Mouse (Mus musculus): Measurements from ENCODE around the gene Hist1h1d.
"Not testable (repeated sequence)": the region's sequence is repeated elsewhere in the genome, so short reads cannot be mapped to it uniquely, and the experiment has no call there.

Hist1h1d gene

GRCm38 (mm10) chr13:23546694-23547093 is 6.4 kb upstream of the Hist1h1d start:
- no peak for DNase-seq (ENCODE audit: low read depth, low spot score)

- no peak for DNase-seq (ENCODE audit: low read depth, low spot score)
These were observed 2.3 kb upstream of the Hist1h1d start for GRCm38 (mm10) chr13:23550761-23551145.

DNA sequence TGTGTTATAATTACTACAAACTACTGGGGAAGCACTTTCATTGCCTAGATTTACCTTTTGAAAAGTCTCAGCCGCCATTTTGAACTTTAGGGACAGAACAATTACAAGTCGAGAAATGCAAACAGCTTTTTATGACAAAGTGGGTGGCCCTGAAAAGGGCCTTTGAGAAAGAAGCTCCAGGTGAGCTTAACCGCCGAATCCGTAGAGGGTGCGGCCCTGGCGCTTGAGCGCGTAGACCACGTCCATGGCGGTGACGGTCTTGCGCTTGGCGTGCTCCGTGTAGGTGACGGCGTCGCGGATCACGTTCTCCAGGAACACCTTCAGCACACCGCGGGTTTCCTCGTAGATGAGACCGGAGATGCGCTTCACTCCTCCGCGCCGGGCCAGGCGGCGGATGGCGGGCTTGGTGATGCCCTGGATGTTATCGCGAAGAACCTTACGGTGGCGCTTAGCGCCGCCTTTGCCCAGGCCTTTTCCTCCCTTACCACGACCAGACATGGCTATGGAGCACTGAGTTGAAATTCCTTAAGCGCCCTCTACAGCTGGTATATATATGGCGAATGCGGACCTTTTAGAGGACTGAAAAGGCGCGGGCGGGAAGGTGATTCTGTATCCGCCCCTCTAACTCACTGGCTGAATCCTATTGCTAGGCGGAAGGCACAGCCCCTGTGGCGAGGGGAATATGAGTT is 1.8 kb upstream of the Hist1h1d start, which contains the start of gene Hist1h4f:
TSS of gene Hist1h4f (minus strand) at position 503 of the 689 bp plus-strand sequence.
- peak; percentile 80 for DNase-seq (ENCODE audit: low read depth, low spot score)

GRCm38 (mm10) chr13:23551931-23552914 is 839 bp upstream of the Hist1h1d start:
- no peak for DNase-seq (ENCODE audit: low read depth, low spot score)

GRCm38 (mm10) chr13:23554393-23554792 is 1.3 kb downstream of the Hist1h1d start:
- no peak for DNase-seq (ENCODE audit: low read depth, low spot score)

- DNase-seq (ENCODE audit: low read depth, low spot score), result peak; percentile 73
These were observed 2.1 kb downstream of the Hist1h1d start for GRCm38 (mm10) chr13:23554925-23555838.

DNA sequence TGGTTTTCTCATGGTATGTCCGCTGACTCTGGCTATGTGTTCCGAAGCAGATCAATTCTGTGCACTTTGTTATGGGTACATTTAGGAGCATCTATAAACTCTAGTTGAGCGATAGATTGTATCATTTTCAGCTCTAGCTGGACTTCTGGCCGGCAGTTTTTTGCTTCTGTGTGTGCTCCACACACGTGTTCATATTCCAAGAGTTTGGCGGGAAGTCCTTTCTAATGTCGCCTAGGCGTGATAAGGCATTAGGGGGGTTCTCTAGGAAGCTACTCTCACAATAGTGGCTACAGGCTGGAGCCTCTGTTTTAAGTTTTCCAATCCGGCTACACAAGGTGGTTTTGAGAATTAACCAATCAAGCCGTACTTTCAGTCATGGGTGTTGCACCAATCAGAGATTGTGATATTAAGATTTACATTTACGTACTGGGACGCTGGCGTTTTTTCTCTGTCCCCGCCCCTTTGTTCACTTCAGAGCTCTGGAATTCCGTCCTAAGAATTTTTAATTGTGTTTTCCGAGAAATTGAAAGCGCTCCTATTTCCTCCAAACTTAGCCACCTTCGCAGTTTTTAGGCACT is 2.9 kb downstream of the Hist1h1d start:
- DNase-seq (ENCODE audit: low read depth, low spot score), result peak; percentile 87

- no peak for DNase-seq (ENCODE audit: low read depth, low spot score)
These were observed 3.8 kb downstream of the Hist1h1d start for GRCm38 (mm10) chr13:23556906-23557305.

- DNase-seq (ENCODE audit: low read depth, low spot score), result not testable (repeated sequence)
These were observed 7.6 kb downstream of the Hist1h1d start for GRCm38 (mm10) chr13:23560699-23561098.

GRCm38 (mm10) chr13:23561531-23561882 is 8.4 kb downstream of the Hist1h1d start:
- not testable (repeated sequence) for DNase-seq (ENCODE audit: low read depth, low spot score)

GRCm38 (mm10) chr13:23561883-23562659 is 9.0 kb downstream of the Hist1h1d start, which contains the start of gene Hist1h3e:
Gene Hist1h3e (minus strand): TSS chr13:23562369.
- peak; percentile 98 for DNase-seq (ENCODE audit: low read depth, low spot score)

DNA sequence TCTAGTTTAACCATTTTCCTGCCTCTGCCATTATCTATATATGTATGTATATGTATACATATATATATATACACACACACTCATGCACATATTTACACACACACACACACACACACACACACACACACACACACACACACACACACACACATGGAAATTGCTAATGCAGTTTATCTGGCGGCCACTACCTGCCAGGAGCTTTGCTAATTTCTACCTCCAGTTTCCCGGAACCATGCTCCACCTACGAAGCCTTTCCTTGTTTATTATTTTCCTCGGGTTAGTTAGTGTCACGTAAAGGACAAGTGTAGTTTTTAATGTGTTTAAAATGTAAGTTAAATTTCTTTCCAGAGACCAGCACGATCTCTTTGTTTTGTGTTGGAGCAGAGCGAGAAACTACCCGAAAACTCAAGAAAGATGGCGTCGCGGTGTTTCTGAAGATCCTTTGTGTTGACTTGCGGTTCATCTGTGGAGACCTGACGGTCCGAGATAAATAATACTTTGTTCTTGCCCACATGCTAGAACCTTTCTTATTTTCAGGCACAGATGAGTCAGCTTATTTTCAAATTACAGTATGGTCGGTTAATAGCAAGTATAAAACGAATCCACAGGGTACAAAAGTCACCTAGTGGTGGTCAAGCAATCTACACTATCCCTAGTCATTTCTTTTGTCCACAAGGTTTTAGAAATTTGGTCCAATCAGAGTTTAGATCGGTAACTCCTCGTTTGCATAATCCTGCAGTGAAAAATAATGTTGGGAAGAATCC is 9.8 kb downstream of the Hist1h1d start:
- peak; percentile 46 for DNase-seq (ENCODE audit: low read depth, low spot score)

GRCm38 (mm10) chr13:23564482-23564881 is 11.4 kb downstream of the Hist1h1d start:
- no peak for DNase-seq (ENCODE audit: low read depth, low spot score)

GRCm38 (mm10) chr13:23570261-23571021 is 17.4 kb downstream of the Hist1h1d start:
- not testable (repeated sequence) for DNase-seq (ENCODE audit: low read depth, low spot score)

GRCm38 (mm10) chr13:23571022-23571503 is 18.0 kb downstream of the Hist1h1d start, which contains the start of the genes Hist1h2ae and Hist1h2bg:
Gene Hist1h2ae (minus strand): TSS chr13:23571220.
Gene Hist1h2bg (plus strand): TSS chr13:23571396.
- peak; percentile 92 for DNase-seq (ENCODE audit: low read depth, low spot score)

GRCm38 (mm10) chr13:23571504-23572217 is 18.6 kb downstream of the Hist1h1d start:
- not testable (repeated sequence) for DNase-seq (ENCODE audit: low read depth, low spot score)

DNA sequence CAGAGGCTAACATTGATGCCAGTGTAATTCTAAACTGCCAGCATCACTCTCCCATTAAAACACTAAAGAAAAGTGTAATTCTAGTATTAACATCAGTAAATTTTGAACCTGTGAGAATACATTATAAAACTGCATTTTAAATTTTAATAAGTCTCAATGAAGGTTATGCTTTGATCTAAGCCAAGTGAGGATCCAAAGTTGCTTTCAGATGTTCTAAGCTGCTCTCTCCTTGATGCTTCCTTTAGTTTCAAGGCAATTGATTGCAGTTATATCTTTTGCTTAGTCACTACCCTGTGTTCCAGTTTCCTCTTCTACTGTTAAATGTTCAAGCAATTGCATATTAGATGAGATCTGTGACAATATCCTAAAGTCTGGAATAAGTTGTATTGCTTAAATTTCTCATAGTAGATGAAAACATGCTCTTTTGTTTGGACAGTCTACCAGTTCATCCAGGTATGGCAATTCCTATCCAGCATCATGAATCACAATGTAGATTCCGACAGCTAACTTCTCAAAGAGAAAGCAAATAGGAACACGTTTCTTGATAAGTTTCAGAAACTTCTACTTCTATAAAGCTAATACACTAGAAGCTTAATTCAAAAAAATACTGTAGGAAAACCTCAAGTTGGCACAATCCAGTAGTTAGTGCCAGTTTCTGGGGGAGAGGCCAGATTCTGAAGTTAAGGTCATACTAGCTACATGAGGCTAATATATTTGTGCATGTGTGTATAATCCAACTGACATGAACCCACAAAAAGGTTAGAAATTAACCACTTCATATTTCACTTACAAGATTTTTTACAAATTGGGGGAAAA is 19.4 kb downstream of the Hist1h1d start:
- no peak for DNase-seq (ENCODE audit: low read depth, low spot score)

Data from skeletal muscle tissue, adult 2 months (tissue).